Mouse (Mus musculus): ENCODE results near the gene Lyrm1.

Lyrm1 gene

DNA sequence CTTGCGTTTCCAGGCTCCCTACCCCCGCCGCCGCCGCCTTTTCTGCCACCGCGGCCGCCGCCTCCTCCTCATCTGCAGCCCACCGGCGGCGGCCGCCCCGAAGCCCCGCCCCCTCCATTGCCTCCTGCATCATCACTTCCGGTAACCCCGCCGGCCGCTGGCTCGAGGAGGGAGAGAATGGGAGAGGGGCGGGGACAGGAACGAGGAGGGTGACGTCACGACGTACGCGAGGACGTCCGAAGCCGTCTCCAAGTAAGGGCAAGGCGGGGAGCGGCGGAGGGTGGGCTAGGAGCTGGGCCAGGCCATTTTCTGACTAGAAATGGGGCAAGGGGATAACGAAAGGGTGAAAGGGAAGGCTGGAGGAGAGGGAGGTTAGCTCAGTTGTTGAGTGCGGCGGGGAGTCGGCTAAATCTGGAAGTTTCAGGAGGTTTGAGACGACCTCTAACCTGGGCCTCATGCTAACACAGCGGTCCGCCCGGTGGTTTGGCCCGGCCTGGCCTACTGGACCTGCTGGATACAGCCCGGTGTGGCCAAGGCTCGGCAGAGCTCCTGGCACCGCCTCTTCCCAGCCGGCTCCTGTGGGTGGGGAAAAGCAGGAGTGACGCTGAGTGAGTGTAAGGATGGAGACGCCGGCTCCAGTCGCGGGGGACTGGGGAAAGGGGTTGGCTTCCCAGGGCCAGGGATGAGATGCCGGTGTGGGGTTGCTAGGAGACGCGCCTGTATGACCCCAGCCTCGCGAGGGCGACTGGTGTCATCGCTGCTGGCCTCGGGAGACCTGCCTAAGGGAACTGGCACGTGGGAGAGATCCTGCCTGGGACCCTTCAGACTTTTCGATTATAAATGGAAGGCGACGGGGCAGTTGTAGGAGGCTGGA is at the start of gene Lyrm1, which contains the start of gene Dcun1d3:
TSS of gene Lyrm1 (plus strand) at position 223 of the 874 bp plus-strand sequence.
TSS of gene Dcun1d3 (minus strand) at position 660 of the 874 bp plus-strand sequence.
- CTCF ChIA-PET: no interaction called here

DNA sequence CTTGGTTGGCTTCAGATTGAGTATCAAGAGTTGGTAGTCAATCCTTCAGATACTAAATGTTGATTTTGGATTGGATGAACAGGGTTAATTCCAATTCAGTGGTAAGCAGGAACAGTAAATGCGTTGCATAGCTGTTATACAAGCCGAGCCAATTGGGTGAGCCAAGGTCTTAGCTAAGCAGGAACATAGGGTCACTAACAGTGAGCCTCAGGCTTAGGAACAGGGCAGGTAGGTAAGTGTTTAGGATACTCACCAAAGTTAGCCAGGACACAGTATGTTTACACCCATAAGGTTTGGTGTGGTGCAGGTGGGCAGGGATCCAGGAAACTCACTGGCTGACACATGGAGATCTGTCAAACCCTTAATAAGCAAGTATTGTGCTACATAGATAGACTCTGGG is 48.3 kb upstream of the Lyrm1 start:
- CTCF ChIA-PET: no interaction called here

DNA sequence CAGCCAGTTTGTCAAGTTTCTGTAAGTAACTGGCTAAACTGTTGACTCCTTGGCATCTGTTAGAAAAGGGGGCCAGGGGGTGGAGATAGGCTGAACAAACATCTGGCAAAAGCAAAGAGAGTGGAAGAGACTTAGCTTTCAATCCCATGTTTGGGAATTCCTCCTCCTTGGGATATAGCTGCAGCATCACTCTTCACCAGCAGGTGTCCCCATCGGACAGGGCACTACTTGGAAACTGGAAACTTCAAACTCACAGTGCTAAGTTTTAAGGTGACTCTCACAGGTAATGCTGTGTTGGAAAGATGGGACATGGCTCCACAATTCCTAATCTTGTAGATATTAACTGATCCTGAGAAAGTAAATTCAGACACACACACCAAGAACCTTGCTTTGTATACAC is 46.6 kb upstream of the Lyrm1 start:
- CTCF ChIA-PET: interaction anchor here (0.6 to 0.7 kb wide), 2 partner anchors 483 to 543 kb away, joined by 3 to 11 read pairs; no protein-coding TSS in a partner anchor

DNA sequence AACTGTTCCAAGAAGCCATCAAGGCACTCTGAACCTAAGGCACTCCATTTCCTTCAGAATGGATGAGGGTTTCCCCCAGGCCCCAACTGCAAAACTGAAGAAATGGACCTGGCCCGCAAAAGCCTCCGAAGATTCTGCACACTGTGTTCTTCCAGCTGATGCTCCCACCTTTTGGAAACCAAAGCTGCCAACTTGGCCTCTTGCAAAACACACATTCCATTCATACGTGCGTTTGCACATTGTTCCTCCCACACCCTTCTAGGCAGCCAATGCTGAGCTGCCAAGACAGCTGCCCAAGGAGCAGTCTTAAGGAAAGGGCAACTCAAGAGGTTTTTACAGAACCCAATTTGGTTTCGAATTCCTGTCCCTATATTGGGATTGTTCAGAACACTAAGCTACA is 44.9 kb upstream of the Lyrm1 start:
- CTCF ChIA-PET: interaction anchor here (0.6 kb wide), 1 partner anchor 38 kb away, joined by 5 read pairs; no protein-coding TSS in a partner anchor

DNA sequence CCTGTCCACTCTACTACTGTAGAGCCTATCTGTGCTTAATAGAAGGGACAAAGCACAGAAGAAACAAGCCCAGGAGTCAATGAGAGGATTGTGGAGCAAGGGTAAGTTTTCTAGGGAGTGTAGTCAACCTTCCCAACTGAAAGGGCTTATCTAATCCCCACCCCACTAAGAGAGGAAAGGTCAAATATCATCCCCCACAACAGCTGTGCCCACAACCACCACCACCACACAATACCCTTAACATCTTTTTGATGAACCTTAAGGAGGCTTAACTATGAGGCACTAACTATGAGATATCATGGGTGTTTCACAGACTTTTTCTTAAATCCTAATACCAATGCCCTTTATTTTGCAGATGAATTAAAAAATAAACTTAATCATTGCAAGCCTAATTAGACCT is 43.2 kb upstream of the Lyrm1 start:
- CTCF ChIA-PET: no interaction called here

DNA sequence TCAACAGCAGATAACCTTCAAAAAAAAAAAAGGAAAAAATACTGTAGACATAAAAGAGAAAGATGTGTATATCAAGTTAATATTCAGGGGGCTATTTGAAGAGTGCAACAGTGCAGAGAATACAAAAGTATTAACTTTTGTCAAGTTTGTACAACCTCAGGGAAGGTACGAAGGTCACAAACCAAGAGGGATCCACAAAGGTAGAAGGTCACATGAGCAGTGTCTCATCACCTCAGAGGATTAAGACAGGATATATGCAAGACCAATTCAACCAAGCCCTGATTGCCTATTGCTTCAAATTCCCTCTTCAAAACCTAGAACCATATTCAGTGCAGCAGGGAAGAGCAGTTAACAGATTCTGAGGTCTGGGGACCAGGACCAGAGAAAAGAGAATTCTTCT is 42.5 kb upstream of the Lyrm1 start:
- CTCF ChIA-PET: no interaction called here

DNA sequence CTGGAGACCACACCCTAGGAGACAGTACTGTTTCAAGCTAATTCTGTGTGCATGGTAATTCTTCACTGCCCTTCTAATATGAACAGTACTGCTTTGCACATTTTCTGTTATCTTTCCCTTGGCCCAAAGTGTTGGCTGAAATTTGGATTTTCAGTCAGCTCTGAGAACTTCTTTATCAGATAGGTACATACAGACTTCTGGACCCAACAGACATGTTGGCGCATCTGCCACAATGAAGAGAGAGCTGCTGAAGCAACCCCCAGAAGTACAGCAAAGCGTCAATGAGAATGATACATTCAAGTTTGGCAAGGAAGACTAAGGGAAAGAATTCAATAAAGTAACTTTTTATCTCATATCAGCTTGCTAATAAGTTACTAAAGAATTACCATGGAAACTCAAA is 41.3 kb upstream of the Lyrm1 start:
- CTCF ChIA-PET: no interaction called here

DNA sequence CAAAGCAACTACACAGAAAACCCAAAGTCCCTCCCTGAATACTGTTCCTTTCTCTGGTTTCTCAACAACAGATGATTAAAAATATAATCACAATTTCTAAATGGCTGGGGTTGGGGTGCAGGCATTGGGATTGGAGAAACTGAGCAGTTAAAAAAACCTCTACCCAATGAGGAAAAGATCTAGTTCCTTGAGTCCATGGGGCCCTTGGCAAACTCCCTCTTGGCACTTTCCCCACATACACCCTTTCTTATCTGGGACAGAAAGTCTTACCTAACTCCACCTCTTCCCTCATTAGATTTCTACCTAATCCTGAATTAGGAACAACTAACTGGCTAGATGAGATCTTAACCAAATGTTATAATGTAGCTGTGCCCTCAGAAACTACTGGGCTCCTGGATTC is 40.6 kb upstream of the Lyrm1 start:
- CTCF ChIA-PET: no interaction called here

DNA sequence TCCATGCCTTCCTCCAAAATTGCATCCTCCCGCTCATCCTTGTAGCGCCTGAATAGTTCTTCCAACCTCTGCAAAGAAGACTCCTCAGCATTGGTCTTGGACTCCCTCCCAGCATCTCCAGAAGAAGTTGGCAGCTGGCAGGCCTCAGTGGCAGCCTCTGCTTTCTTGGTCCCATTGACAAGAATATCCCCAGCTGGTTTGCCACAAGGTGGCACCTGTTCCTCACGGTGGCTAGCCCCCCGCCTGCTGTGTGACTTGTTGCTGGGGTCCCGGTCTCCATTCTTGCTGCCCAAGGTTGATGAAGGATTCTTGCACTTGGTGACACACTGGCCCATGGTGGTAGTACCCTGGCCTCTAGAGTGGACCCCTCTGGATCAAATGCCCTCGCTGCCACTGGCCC is 36.2 kb upstream of the Lyrm1 start:
- CTCF ChIA-PET: no interaction called here

DNA sequence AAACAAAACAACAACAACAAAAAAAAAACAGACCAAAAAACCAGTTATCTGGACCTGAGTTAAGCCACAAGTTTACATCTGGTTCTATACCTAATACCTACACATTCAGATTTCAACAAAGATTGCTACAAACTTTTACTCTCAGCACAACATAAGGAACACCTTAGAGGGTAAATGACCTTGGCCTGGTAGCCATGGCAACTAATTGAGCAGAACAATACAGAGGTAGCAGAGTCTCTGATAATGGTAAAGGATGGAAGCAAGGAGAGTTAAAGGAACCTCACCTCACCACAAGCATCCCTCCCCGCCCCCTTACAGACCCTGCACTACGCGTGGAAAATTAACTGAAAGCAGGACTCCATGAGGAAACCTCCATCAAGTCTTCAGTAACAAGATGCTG is 35.5 kb upstream of the Lyrm1 start:
- CTCF ChIA-PET: interaction anchor here (0.5 kb wide), 1 partner anchor 32 kb away, joined by 4 read pairs; no protein-coding TSS in a partner anchor

DNA sequence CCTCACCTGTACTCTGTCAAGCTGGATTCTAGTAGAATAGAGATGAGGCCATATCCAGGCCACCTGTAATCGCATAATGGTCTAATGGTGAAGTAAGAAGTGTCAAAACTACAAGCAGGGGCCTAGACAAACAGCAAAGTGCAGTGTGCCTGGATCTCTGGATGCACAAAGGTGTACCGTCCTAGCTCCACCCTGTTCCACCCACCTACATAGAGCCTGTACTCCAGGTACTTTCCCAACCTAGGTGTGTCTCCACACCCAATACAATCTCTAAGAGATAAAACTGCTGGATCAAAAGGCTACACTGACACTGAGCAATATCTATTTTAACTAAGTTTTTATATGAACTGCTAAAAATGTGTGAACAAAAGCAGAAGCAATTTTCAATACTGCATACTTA is 35.1 kb upstream of the Lyrm1 start:
- CTCF ChIA-PET: no interaction called here

DNA sequence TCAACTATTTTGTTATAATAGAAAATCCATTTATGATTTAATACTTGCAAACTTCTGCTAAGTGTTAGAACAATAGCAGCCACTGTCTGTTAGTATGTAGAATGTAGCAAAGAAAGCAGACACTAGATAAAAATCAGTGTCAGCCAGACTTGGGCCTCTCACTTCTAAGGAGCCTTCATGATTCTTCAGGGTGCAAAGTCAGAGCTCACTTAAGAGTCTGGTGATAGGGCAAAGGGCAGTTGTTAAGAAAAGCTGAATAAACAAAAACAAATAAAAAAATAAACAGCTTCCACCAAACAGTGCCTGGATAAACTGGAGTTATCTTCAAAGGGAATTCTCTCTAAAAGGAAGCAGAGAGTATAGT is 34.7 kb upstream of the Lyrm1 start:
- CTCF ChIA-PET: no interaction called here

DNA sequence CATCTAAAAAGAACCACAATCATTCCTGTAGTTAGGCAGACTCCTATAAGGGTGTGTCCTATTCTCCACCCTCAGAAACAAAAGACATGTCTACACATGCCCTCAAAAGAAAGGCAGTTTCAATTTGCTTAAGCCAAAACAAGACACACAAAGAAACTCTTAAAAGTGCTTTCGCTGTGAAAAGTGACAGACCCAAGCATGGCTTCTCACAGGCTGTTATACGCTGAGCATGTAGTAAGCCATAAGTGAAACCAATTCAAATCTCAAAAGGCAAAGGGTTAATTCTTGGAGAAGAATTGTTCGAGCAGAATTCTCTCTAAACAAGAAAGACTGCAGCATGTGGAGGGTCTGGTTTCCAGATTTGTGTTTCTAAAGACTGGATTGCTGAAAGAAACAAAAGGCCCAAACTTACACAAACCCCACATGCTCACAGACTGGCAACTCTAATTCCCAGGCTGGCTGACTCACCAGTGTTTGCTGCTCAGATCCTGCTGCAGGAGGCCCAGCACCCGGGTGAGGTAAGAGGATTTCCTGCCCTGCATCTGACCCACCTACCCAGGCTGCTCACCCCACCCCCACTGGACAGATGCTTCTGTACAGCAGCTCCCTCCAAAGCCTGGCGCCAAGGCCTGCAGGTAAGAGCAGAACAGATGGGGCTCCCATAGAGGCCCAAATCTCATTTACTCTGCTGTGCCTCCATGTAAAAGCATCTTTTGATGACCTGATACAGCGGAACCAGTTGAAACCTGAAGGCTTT is 34.1 kb upstream of the Lyrm1 start:
- CTCF ChIA-PET: no interaction called here

DNA sequence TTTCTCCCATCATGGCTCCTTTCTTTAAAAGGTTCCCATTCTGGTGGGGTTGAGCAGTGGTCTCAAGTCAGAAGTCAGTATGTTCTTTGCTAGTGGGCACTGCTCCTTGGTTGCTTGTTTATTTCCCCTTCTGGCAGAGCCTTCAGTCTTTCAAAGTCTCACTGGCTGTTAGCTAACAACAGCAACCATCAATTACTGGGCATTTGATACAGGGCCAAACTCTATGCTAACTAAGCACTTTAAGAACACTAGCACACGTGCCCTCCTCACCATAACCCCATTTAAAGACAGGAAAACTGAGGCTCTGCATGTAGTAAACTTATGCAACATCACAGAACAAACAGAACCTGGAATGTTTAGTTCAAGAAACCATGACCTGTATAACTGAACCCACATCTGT is 33.5 kb upstream of the Lyrm1 start:
- CTCF ChIA-PET: interaction anchor here (0.5 kb wide), 1 partner anchor 24 kb away, joined by 3 read pairs; no protein-coding TSS in a partner anchor

DNA sequence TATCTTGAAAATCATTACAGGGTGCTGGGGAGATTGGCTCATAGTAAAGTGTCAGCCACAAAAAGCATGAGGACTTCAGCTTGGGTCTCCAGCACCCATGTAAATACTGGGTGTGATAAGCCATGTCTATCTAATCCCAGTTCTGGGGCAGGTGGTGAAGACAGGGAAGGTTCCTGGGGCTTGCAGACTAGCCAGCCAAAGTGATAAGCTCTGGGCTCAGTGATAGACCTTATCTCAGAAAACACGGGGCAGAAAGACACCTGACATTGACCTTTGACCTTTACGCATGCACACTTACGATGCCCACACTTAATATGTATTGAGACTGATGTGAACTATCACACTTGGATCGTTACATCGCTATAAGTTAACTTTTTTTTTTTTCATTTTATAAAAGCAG is 31.2 kb upstream of the Lyrm1 start:
- CTCF ChIA-PET: no interaction called here

DNA sequence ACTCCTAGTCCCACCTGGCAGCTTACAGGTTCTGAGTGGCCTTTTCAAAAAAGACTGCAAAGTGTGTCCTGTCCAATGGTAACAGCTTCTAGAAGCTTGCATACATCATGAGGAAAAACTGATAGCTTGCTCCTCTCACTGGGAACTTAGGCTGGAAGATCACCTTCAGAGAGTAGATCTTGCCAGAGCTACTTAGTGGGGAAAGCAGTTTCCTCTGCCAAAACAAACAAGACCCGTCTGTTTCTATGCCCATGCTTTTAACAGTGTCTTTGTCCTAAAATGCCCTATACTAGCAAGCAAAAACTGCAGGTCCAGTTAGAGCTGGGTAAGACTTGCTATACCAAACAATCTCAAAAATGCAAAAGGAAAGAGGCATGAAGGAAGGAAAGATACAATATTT is 29.5 kb upstream of the Lyrm1 start:
- CTCF ChIA-PET: no interaction called here

DNA sequence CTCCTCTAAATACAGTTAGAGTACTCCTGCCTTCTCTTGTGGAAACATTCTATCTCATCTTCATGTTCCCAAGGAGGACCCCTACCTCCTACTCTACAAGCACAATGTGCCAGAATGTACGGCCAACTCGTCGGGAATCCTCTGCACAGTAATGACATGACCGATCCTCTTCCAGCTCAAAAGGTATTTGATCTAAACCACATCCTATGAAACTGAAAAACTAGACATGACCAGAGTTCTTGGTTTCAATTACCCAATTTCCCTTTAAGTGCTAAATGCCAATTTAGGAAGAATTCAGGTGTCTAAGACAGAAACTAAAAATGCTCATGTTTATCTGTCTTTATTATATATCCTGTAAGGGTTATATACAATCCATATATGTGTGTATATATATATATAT is 23.5 kb upstream of the Lyrm1 start:
- CTCF ChIA-PET: no interaction called here

DNA sequence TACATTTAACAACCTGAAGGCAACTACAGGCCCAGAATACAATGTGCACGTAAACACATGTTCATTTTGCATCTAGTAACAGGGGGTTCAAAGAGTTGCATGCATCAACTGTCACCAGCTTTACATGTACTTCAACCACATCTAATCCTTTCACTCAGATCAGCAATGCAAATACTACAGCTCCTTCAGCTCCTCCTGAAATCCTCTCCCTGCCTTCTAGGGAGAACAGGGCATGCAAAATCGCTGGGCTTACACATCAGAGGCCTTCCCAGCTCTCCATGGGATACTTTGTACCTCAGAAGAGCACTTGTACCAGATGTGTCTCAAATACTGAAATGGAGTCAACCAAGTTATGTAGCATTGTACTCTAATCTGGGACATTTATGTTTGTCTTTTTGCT is 22.6 kb upstream of the Lyrm1 start:
- CTCF ChIA-PET: no interaction called here

DNA sequence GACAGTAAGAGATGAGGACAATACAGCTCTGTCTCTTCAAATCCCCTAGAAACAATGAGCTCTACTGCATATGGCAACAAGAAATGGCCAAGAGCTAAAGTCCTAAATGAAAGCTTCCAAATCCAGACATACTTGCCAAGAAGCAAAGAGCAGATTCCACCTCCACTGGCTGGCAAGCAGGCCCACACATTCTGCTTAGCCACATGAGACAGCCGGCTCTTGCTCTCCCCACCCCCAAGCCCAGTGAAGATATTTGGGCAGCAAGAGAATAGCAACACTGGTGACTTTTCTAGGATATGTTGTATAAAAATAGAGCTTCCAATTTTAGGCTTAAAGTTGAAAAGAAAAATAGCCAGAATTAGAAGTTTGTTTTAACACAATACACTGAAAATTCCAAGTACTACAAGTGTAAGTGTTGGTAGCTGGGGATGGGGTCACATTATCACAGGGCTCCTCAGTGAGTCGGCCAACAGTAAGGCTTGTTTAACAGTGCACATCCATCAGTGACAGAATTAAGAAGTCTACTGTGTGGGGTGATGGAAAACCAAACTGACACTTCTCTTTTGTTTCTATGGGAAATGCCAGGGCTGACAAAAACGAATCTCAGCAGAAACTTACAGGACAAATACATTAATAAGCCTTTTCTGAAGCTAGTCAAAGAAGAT is 19.8 kb upstream of the Lyrm1 start:
- CTCF ChIA-PET: interaction anchor here (0.6 kb wide), 1 partner anchor 924 kb away, joined by 6 read pairs; no protein-coding TSS in a partner anchor

DNA sequence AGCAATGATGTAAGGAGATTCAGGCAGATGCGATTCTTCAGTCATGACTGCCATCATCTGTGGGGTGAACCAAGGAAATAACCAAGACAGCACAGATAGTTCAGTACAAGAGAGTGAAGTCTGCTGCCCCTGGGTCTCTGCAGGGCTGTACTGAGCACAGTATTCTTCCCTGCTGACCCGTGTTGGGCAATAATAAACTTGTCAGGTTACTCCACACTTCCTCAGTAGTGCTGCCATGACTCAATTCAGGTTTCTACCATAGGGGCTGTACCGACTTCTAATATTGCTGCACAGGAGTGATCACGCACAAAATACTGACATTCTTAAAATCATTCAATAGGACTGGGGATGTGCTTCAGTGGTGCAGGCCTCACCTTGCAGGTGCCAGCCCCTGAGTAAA is 16.5 kb upstream of the Lyrm1 start:
- CTCF ChIA-PET: no interaction called here

DNA sequence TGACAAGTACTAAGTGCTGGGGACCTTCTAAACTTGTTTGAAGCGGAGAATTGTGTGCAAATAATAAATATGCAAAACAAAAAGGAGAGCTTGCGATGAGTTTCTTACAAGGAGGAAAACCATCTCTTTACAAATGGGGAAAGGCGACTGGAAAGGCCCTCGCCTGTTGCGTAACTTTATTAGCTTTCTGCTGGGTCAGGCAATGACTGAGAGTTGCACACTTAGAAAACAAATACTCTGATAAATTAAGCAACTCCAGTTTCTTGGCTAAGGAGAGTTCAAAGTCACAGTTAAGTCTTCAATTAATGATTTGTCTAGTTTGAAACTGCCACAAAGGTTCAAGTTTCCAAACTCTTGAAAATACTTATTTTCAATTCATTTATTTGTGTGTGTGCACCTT is 15.3 kb upstream of the Lyrm1 start:
- CTCF ChIA-PET: no interaction called here

DNA sequence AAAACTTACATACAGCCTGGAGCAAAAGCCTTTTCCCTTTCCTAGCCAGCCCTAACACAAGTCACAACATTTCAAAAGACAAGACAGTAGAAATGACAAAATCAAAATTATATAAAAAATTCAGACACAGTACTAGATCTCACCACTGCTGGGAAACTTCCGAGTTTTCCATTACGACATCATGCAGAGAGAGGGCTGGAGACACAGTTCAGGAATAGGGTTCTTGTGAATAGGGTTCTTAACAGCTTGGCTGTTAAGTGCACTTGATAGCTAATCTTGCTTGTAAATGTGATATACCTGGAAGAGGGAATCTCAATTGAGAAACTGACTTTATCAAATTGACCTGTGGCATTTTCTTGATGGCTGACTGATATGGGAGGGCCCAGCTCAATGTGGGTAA is 14.4 kb upstream of the Lyrm1 start:
- CTCF ChIA-PET: no interaction called here

DNA sequence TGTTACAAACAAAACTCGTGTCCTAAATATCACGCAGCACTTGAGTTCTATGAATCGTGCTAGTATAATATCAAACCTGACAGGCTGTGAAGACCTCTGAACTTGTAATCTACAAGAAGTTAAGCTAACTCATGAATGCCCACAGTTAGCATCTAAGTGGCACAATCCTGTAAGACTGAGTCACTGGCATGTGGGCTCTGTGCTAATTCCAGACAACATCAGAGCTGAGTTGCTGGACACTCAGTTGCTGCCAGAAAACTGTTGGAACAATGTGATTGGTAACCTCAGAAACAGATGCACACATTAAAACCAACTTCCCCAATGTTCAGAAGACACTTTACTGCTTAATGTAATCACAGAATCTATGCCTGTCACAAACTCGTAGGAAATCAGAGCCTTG is 7.8 kb upstream of the Lyrm1 start:
- CTCF ChIA-PET: no interaction called here

All from spleen, embryonic (tissue).